Mouse (Mus musculus) CD8-positive naive resting alpha-beta T cell, adult 2 months (primary cell): ENCODE measurements around the gene Tctex1d4.

Experiments
- DNase-seq, 2 experiments: peaks; one replicate each; pipeline ENCODE4 v3.0.0; 2022; ENCODE audit warnings: low read depth in 2 of 2, low spot score in 2 of 2

Gene Tctex1d4

DNA sequence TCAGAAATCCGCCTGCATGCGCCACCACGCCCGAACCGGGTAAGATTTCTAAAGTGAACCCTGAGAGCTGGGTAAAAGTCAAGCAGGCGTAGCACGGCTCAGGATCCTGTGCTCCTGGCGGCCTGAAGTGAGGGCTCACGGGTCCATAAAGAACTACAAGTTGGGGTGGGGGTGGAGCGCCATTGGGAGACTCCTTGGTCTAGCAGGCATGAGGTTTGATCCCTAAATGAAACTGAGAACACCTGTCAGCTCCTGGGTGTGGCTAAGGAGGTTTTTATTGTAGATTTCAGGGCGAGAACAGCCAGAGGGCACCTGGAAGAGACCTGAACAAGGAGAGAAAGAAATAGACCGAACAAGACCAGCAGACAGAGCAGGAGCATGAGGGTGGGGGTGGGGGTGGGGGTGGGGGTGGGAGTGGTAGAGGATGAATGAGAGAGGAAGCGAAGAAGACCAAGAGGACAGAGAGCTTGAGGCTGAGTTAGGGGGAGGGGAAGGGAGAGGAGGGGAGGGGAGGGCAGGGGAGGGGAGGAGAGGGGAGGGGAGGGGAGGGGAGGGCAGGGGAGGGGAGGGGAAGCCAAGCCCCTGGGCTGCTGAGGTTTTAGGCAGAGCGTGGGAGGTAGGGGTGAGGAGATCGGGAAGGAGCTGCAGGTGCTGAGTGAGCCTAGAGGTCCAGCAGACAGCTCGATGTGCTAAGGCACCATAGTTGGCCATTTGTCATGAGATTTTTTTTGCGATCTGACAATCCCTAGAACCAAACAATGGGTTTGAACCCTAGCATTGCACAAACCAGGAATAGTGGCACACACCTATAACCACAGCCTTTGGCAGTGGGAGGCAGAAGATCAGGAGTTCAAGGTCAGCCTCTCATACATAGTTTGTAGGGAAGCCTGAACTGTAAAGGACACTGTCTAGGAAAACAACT lies 12.0 kb downstream of the Tctex1d4 start:
- DNase-seq = no peak

DNA sequence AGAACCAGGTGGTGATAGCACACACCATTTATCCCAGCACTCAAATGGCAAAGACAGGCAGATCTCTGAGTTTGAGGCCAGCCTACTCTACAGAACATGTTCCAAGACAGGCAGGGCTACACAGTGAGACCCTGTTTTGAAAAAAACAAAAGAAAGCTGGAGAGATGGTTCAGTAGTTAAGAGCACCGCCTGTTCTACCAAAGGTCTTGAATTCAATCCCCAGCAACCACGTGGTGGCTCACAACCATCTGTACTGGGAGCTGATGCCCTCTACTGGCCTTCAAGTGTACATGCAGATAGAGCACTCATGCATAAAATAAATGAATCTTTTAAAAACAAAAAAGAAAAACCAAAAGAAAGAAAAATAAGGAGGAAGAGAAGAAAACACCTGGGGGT lies 12.6 kb downstream of the Tctex1d4 start:
- peak; percentile 41 to 55 for DNase-seq

DNA sequence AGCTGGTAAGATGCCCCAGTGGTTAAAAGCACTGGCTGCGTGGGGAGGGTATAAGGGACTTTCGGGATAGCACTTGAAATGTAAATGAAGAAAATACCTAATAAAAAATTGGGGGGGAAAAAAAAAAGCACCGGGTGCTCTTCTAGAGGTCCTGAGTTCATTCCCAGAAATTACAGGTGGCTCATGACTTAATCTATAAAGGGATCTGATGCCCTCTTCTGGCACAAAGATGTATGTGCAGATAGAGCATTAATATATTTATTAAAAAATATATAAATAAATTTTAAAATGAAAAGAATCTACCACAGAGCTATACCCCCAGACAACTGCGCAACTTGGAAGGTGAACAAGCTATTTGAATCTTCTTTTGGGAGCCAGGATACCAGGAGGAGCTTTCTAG lies 14.0 kb downstream of the Tctex1d4 start:
- DNase-seq = no peak

DNA sequence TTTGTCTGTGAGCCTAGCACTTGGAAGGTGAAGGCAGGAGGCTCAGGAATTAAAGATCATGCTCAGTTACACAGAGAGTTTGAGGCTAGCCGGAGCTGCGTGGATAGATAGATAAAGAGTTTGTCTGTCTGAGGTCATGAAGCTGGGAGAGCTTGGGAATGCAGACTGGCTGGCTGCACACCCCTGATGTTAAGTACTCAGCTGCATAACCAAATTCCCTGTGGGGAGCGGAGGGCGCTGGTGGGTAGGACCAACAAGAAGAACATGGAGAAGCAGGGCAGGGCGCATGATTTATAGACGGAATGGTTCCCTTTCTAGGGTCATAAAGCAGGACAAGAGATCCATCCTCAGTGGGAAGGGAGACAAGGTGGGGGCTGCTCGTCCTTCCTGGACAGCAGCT lies 16.4 kb downstream of the Tctex1d4 start:
- DNase-seq = no peak

DNA sequence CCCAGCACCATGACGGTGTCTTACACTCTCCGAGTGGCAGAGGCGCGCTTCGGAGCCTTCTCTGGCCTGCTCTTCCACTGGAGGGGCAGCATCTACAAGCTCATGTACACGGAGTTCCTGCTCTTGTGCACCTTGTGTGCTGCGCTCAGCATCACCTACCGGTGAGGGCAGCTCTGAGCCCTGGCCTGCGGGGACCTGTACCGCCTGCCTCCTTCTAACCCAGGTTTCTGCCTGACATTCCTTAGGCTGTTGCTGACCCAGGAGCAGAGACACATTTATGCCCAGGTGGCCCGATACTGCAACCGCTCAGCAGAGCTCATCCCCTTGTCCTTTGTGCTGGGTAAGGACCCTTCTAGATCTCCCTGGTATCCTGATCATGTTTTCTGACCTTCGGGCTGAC lies 18.7 kb downstream of the Tctex1d4 start:
- DNase-seq = no peak

DNA sequence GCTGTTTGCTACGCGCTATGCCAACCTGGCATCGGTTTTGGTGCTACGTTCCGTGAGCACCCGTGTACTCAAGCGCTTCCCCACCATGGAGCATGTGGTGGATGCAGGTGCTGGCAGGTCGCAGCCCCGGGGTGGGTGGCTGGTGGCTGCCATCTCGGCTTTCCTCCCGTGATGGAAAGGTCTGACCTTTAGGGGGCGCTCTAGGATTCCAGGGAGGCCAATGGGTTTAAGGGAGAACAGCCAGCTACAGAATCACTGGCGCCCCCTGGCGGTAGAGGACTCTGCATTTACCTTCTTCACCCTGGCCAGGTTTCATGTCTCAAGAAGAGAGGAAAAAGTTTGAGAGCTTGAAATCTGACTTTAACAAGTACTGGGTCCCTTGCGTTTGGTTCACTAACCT lies 19.6 kb downstream of the Tctex1d4 start:
- peak; percentile 94 to 96 for DNase-seq

DNA sequence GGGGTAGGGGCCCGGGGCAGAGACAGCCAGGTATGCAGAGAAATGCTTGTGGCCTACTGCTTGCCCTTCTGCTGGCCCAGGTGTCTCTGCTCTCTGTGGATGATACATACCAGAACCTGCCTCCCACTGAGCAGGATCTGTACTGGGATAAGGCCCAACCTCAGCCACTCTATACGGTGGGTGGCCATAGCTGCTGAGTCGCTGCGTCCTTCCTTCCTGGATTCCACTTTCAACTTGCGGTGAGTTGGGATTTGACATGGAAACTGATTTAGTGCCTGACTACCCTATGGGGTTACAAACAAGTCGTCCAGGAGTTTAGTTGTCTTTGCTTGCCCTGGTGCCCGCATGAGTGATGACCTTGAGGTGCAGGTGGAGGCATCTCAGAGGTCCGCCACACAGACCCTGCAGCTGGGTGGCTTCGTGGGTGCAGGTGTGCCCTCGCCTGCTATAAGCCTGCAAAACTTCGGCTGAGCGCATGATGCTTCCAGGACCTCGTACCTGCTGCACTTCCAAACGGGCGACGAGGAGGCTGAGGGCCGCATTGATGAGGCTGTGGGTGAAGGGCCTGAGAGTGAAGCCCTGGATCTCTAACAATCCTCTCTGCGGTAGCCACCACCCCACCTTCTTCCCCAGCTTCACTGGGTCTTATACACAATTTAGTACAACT lies 21.6 kb downstream of the Tctex1d4 start:
- no peak for DNase-seq

DNA sequence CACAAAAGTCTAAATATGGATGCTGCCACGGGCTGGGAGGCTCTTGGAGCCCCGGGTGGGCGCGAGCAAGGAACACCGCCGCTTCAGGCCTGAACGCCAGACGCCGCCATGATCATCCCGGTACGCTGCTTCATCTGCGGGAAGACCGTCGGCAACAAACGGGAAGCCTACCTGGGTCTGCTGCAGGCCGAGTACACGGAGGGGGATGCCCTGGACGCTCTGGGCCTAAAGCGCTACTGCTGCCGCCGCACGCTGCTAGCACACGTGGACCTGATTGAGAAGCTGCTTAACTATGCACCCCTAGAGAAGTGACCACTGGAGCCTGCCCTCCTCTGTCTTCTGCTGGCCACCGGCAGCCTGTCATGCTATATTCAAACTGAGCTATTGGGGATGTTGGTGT lies 22.2 kb downstream of the Tctex1d4 start:
- no peak for DNase-seq

DNA sequence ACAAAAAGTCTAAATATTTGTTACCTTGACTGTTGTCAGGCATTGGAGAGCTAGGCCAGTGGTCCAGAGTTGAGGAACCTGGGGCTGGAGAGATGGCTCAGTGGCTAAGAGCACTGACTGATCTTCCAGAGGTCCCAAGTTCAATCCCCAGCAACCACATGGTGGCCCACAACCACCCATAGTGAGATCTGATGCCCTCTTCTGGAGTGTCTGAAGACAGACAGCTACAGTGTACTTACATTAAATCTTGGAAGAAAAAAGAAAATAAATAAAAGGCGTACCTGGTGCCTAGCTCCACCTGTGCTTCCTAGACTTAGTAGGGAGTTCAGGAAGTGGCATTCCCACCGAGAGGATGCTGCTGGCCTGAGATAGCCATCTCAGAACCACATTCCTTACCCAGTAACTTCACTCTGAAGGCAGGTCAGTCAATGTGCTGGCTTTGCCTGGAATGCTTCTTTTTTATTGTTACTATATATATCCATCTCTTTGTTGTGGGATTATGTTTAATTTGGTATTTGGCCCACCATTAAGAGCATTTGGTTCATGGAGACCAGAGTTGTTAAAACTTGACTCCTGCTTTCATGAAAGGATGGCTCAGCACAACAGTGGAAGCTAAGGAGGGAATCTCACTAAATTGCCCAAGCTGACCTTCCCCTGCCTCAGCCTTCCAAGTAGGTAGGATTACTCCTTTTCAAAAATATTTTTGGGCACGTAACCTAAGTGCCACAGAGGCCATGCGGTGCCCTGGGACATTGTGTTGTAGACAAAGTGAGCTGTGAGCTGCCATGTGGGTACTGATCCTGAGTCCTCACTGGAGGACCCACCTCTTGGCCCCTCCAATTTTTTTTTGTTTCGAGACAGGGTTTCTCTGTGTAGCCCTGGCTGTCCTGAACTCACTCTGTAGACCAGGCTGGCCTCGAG lies 23.0 kb downstream of the Tctex1d4 start:
- DNase-seq = no peak

DNA sequence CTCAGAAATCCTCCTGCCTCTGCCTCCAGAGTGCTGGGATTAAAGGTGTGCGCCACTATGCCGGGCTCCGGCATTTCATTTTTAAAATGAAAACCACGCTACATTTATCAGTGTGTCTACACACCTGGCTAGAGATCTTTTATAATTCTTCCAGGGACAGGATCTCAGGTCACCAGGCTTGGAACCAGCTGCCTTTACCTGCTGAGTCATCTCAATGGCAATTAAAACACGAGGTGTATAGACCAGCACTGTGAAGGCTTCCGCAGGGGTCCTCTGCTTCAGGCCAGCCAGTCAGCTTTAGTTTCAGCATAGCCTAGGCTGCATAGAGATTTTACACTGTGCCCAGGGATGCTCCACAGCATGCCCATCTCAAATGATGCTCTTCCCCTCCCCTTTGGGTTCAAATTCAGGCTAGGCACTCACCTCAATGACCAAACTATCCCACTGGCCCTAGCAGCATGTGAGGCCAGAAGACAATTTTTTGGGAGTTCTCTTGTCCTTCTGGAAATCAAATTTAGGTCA lies 23.7 kb downstream of the Tctex1d4 start:
- DNase-seq = no peak

DNA sequence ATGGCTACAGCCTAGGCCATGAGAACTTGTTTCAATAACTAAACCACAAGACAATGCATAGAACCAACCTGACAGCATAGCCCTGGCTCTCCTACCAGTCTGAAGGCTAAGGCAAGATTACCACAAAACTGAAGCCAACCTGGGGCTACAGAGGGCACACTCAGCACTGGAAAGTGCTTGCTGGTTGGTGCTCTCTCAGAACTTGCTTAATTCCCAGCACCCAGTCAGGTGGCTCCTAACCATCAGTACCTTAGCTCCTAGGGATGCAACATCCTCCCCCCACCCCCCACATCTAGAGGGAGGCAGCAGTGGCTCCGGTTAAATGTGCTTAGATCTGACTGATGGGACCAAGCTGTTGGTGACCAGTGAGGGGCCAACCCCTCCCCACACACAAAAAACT lies 24.8 kb downstream of the Tctex1d4 start:
- no peak for DNase-seq

DNA sequence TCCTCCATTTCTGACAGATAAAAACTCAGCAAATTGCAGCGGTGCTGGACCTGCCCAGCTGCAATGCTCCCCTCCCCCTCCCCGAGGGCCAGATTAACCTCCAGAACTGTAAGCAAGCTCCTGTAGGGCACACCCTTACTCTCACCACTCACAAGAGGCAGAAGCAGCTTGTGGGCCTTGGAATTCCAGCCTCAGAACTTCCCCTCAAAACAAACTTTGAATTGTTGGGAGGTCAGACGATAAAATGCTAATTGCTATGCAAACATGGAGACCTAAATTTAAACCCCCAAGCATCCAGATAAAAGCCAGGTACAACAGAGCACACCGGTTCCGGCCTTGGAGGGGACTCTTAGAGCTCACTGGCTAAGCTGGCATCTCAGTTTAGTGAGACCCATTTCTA lies 26.1 kb downstream of the Tctex1d4 start:
- no peak for DNase-seq

DNA sequence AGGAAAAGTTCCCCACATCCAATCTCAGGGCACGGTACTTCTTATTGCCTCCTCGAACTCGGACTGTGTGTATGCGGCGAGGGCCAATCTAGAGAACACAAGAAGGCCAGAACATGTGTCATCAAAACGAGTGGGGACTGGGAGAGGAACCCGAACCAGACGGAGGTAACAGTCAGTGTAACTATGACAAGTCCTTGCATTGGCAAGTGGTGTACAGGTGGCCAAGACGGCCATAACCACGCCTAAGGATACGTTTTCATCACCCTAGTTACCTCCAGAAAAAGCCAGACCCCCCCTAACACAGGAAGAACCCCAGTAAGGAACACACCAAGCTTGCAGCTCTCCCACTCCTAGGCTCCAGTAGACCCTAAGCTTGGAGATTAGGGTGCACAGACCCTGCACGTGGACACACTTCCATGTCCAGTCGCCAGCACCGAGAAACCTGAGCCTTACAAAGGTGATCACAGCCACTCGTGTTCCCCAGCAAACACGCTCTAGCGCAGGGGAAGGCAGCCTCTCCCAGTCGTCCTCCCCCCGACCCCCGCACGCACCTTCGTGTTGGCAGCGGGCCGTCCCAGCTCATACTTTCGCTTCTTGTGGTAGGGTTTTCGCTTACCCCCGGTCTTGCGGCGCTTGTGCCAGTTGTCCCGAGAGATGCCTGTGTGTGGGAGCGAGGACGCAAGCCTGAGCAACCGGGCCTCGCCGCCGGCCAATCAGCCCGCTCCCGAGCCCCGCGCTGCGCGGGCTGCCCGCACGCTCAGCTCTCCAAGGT lies 28.6 kb downstream of the Tctex1d4 start:
- DNase-seq = peak in 1 of 2 experiments; percentile 10

DNA sequence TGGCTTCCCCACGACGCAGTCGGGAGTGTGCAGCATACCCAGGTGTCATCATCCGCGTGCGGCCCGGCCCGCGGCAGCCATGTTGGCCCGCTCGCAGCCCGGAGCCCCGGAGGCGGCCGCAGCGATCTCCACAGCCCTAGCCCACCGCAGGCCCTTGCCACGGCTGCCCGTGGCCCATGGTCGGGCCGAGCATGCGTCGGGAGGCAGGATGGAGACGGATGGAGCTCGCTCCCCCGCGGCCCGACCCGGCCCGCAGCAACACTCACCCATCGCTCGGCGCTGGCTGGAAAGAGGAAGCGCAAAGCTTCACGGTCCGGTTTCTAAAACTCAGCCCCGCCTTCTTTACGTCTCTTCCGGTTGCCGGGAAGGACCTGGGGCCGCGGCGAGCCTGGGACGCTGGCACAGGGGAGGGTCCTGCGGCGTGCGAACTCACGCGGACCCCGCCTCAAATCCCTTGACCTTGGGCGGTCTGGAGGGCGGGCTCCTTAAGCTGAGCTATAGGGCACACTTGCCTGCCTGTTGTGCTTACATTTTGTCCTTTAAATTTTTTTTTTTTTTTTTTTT lies 29.3 kb downstream of the Tctex1d4 start, which contains the start of gene Rps8:
Rps8 (minus strand) TSS at position 452 of the 564 bp plus-strand sequence.
- peak; percentile 60 to 76 for DNase-seq

DNA sequence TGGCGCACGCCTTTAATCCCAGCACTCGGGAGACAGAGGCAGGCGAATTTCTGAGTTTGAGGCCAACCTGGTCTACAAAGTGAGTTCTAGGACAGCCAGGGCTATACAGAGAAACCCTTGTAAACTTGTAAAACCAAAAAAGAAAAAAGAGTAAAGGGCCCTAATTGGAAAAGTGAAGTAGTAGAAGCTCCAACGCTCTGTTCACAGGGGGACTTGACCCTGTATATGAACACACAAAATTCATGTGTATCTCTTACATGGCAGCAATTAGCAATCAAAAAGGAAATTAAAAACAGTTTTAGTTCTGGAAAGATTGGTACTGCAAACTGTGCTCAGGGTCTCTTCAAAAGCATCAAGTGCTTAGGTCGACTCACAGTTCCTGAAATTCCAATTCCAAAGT lies 29.8 kb downstream of the Tctex1d4 start:
- no peak for DNase-seq

DNA sequence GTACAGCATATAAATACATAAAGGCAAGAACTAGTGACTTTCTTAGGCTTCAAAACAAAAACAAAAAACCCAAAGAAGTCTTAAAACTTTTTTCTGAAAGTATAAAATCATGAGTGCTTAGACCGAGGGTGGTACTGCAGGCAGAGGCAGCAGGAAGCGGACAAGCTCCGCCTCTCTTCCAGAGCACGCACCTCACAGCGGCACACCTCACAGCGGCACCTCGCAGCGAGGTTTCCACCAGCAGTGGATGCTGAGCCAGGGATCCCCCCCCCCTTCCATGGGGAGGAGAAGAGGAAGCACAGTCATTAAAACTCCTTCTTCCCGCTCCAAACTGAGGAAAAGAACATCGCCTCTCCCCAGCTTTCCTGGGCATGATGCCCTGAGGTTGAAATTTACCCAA lies 33.1 kb downstream of the Tctex1d4 start:
- DNase-seq = no peak

DNA sequence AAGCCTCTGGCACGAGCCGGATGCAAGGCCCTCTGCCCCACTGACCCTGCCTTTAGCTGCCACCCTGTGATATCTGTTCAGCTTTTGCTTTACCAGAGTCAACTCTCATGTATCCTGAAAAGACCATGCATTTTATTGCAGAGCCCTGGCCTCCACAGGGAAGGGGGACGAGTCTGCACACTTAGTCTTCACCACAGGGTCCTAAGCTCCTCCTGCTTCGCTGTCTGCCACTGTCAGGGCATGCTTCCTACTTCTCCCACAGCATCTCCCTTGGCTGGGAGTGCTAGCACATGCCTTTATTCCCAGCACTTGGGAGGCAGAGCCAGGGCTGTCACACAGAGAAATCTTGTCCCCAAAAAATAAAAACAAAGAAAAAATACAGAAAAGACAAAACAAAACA lies 34.6 kb downstream of the Tctex1d4 start:
- DNase-seq = no peak

DNA sequence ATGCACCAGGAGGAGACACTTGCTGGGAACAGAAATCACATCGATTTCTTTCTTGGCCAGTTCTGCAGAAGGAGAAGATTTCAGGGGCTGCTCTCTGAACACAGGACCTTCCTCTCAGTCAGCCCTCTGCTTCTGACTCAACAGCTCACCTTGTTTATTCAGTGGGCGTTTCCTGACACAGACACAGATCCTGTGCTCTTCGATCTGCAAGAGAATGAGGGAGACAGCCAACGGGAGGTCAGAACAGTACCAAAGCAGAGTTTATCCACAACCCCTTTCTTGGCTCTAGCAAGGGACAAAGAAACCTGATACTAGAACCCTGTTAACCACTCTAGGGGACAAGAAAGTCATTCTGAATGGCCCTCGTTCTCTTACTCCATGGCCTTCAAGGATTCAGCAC lies 43.3 kb downstream of the Tctex1d4 start:
- no peak for DNase-seq
